Mouse (Mus musculus) kidney, adult 2 months (tissue): ENCODE measurements around the gene Gfi1b.

ENCODE experiments used
- CTCF ChIP-seq: fragments of 200-500 bp; conservative IDR thresholded peaks from 2 replicates; pipeline ENCODE4 v1.5.1; 2011; ENCODE audit warnings: low read depth, mild to moderate bottlenecking, control low read depth, low read length, moderate library complexity, mixed read lengths; ENCODE audit not compliant: insufficient read depth, insufficient read length
- POLR2A ChIP-seq: fragments of 200-500 bp; IDR thresholded peaks from one replicate; pipeline ENCODE4 v1.6.1; 2011; ENCODE audit warnings: low read depth, low read length, control low read depth

DNA sequence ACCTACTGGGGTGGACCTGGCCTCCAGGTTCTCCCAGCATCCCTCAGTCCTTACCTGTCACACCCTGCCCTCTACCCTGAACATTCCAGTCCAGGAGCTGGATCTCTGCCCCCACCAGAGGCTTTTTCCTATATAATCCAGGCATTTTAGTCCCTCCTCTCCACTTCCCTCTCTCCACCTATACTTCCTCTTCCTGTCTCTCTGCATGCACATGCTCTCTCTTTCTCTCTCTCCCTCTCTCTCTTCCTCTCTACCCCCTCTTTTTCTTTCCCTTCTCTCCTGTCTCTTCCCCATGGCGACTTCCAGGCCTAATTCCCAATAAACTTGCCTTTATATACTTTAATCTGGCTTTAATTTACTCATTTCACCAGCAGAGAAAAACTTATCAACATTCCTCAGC, 33.2 kb downstream of the Gfi1b start:
- TF ChIP-seq CTCF (no peak), POLR2A (no peak)
